In the genomic region with DNA sequence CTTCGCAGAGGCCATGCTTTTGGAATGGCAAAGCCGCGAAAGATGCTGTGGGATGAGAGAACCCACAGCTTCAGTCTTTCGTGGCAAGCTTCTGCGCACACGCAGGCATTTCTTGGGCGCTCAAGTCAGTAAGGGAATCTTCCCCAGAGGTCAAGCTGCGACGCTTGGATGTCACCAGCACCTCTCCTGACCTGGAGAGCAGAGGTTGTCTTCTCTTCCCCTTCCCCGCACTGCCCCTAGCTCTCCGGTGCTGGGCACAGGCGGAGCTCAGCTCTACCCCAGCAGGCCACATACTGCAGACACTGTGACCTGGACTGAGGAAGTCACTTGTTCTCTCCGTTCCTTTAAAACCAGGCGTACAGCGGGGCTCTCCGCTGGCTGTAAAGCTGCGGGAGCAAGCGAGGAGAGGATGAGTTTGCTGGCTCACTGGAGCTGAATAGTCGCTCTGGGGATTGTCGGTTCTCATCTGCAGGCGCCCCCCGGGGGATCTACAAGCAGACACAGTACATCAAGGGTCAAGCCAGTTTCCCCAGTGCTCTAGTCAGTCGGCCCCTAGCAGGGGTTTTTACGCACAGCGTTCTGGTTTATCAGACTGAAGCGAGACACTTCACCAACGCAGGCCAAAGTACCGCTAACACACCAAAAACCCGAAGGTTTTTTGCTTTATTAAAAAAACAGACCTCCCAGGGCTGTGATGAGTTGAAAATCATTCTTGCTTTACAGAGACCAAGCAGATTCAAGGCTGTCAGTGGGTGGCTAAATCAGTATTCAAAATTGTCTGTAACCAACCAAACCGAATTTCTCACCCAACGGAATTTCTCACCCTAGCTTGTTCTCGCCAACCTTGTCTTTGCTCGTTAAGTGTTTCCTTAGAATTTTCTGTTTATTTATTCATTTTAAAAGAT, we compare ENCODE assay signal across 8 mouse cellular contexts. TPM values are rescaled to one million over a fixed set of nuclear protein-coding genes. Genes with fewer than 3 reads are reported as not detected.
DNase-seq lines count a peak whose midpoint lies in the region; ATAC-seq lines count a peak whose summit lies in the region.

No protein-coding gene starts in this region.

- peak overlapping the region; percentile 37 for H3K4me2 ChIP-seq in kidney, embryonic 14.5 days (replicated peaks; ENCODE audit: low read depth, low read length)
- peak overlapping the region; percentile 62 for H3K4me2 ChIP-seq in heart, embryonic 15.5 days

- H3K27me3 ChIP-seq in kidney, embryonic 14.5 days (ENCODE audit: control insufficient read depth, insufficient read depth, low read length), result peaks cover 57% of the 10 kb centered on the region
- H3K27me3 ChIP-seq in heart, embryonic 15.5 days, result peaks cover 73% of the 10 kb centered on the region

- H3K36me3 ChIP-seq in kidney, embryonic 14.5 days (ENCODE audit: control insufficient read depth, insufficient read depth, low read length), result no peaks in the 10 kb centered on the region
- H3K36me3 ChIP-seq in heart, embryonic 15.5 days, result no peaks in the 10 kb centered on the region

- no peaks in the 10 kb centered on the region for H3K9me3 ChIP-seq in kidney, embryonic 14.5 days (ENCODE audit: control insufficient read depth, low read length)
- no peaks in the 10 kb centered on the region for H3K9me3 ChIP-seq in heart, embryonic 15.5 days (replicated peaks)

- 3% methylated on average over 33 of the region's 33 CpGs for WGBS in kidney, embryonic 14.5 days
- WGBS in heart, embryonic 15.5 days, result 7% methylated on average over 33 of the region's 33 CpGs

- no peak for DNase-seq in kidney, adult 11 months
- peak; percentile 6 for DNase-seq in NIH3T3 (ENCODE audit: low read depth)
- no peak for DNase-seq in left cerebral cortex, adult 9 months (ENCODE audit: low spot score in 2 of 2)
- no peak for DNase-seq in lung, postnatal 4 days

- no peak for ATAC-seq in kidney, embryonic 14.5 days (ENCODE audit: low FRiP score, low TSS enrichment)
- no peak for ATAC-seq in heart, embryonic 15.5 days (replicated peaks; ENCODE audit: insufficient number of reproducible peaks, insufficient read depth, low FRiP score, low read depth)
- ATAC-seq in megakaryocyte, adult 5-6 weeks (ENCODE audit: poor library complexity, severe bottlenecking), result peak; percentile 43
- no peak for ATAC-seq in erythroid progenitor cell, adult 5-6 weeks (replicated peaks; ENCODE audit: low FRiP score, poor library complexity, severe bottlenecking)

- H3K27ac ChIP-seq in kidney, embryonic 14.5 days (ENCODE audit: low read depth, low read length), result no peak overlapping the region
- no peak overlapping the region for H3K27ac ChIP-seq in heart, embryonic 15.5 days

- peaks cover 11% of the 10 kb centered on the region; the same call in 1 of the 2 replicates for H3K4me1 ChIP-seq in kidney, embryonic 14.5 days (ENCODE audit: control insufficient read depth, insufficient read depth, low read length)
- peaks cover 27% of the 10 kb centered on the region for H3K4me1 ChIP-seq in heart, embryonic 15.5 days (replicated peaks)

- no peak overlapping the region for H3K9ac ChIP-seq in kidney, embryonic 14.5 days (ENCODE audit: low read depth, low read length)
- H3K9ac ChIP-seq in heart, embryonic 15.5 days, result no peak overlapping the region

- H3K4me3 ChIP-seq in kidney, embryonic 14.5 days (ENCODE audit: low read length), result peak overlapping the region; percentile 28
- H3K4me3 ChIP-seq in heart, embryonic 15.5 days, result peak overlapping the region; percentile 48

RNA-seq across cellular contexts. Expression of gene Nkx3-2, which starts 3.2 kb away (rescaled TPM):
- polyA plus RNA-seq in kidney, embryonic 14.5 days (2014; fragmentation: Nextera tagmentation; extraction: Ambion mirVana), result not detected in 2 replicates
- 0.13 TPM in 1 of 2 replicates, not detected in the other for polyA plus RNA-seq in heart, embryonic 15.5 days (2015; fragmentation: Nextera tagmentation; extraction: Ambion mirVana)
- total RNA-seq in megakaryocyte, adult 5-6 weeks (2015), result not detected in 2 replicates
- not detected in 2 replicates for total RNA-seq in megakaryocyte, adult 5-6 weeks (2017)
- total RNA-seq in erythroid progenitor cell, adult 5-6 weeks (2015; ENCODE audit: low replicate concordance), result not detected in 2 replicates
- total RNA-seq in erythroid progenitor cell, adult 5-6 weeks (2017; ENCODE audit: low replicate concordance), result not detected in 2 replicates

RNA-seq across cellular contexts. Expression of gene Rab28, which starts 59.6 kb away (rescaled TPM):
- polyA plus RNA-seq in kidney, embryonic 14.5 days (2014; fragmentation: Nextera tagmentation; extraction: Ambion mirVana), result 59.7 and 61.8 TPM in 2 replicates
- 43.7 and 44.1 TPM in 2 replicates for polyA plus RNA-seq in heart, embryonic 15.5 days (2015; fragmentation: Nextera tagmentation; extraction: Ambion mirVana)
- total RNA-seq in megakaryocyte, adult 5-6 weeks (2015), result 37.6 and 38.7 TPM in 2 replicates
- total RNA-seq in megakaryocyte, adult 5-6 weeks (2017), result 23.7 and 30.2 TPM in 2 replicates
- total RNA-seq in erythroid progenitor cell, adult 5-6 weeks (2015; ENCODE audit: low replicate concordance), result 15.1 and 18.7 TPM in 2 replicates
- 22.8 and 26.1 TPM in 2 replicates for total RNA-seq in erythroid progenitor cell, adult 5-6 weeks (2017; ENCODE audit: low replicate concordance)
